Mouse (Mus musculus): ENCODE data around the gene Lmo4.

DNA sequence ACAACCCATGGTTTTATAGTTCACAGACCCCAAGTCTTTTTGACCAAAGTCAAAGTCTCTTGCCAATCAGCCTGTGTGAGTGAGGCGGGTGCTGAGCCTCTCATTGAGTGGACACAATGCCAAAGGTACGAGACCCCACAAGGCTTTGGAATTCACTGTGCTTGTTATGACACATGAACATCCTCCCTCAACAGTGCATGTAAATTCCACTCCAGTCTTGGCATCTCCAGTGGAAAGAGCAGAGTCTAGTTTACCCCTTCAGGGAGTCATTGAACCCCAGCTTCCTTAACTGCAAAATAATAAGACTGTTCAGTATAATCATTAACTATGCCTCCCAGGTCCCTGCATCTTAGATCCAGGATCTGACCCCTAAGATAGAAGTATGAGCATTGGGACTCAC, 41.3 kb downstream of the Lmo4 start:
- TF ChIP-seq CTCF (IDR thresholded peaks at IDR 0.05; ENCODE audit: control insufficient read depth, insufficient read depth, insufficient read length) = no peak
- TF ChIP-seq USF1 (IDR thresholded peaks at IDR 0.05; ENCODE audit: low read depth) = no peak
